Comparison of ENCODE assay signal across 8 mouse cellular contexts in genomic region chr8:70606780-70607602, GRCm38 (mm10). TPM values are rescaled to one million over a fixed set of nuclear protein-coding genes. Genes with fewer than 3 reads are reported as not detected.
A peak's percentile ranks its signal among the peaks of the same experiment; 100 is the strongest.
DNase-seq lines count a peak whose midpoint lies in the region; ATAC-seq lines count a peak whose summit lies in the region.

No protein-coding gene starts in this region.

- peaks cover 24% of the 10 kb centered on the region for H3K4me1 ChIP-seq in heart, embryonic 11.5 days (ENCODE audit: control insufficient read depth, insufficient read depth, low read length)
- peaks cover 43% of the 10 kb centered on the region for H3K4me1 ChIP-seq in hindbrain, embryonic 14.5 days (replicated peaks; ENCODE audit: control insufficient read depth, insufficient read depth, low read length)
- peaks cover 55% of the 10 kb centered on the region for H3K4me1 ChIP-seq in liver, embryonic 16.5 days (ENCODE audit: control insufficient read depth, low read depth, low read length)

- WGBS in heart, embryonic 11.5 days (ENCODE audit: insufficient replicate concordance), result 60% methylated on average over 18 of the region's 18 CpGs
- 65% methylated on average over 18 of the region's 18 CpGs for WGBS in hindbrain, embryonic 14.5 days
- WGBS in liver, embryonic 16.5 days (ENCODE audit: insufficient replicate concordance), result 54% methylated on average over 18 of the region's 18 CpGs

- H3K4me3 ChIP-seq in heart, embryonic 11.5 days (ENCODE audit: low read depth, low read length), result peak overlapping the region; percentile 78
- peak overlapping the region; percentile 88 for H3K4me3 ChIP-seq in hindbrain, embryonic 14.5 days (replicated peaks; ENCODE audit: low read length)
- peak overlapping the region; percentile 76 for H3K4me3 ChIP-seq in liver, embryonic 16.5 days (ENCODE audit: low read depth, low read length)

- peak overlapping the region; percentile 94 for H3K9ac ChIP-seq in heart, embryonic 11.5 days (ENCODE audit: low read depth, low read length)
- H3K9ac ChIP-seq in hindbrain, embryonic 14.5 days, result peak overlapping the region; percentile 96
- peak overlapping the region; percentile 81 for H3K9ac ChIP-seq in liver, embryonic 16.5 days (ENCODE audit: low read depth, low read length)

- no peak for DNase-seq in heart, adult 9 months (ENCODE audit: low spot score in 2 of 2)
- DNase-seq in brain, adult 2 months (ENCODE audit: low read depth, low spot score), result peak; percentile 27
- no peak for DNase-seq in hindbrain, embryonic 14.5 days (ENCODE audit: low spot score)
- no peak for DNase-seq in layer of hippocampus, adult 8-10 months (ENCODE audit: low spot score in 2 of 2)
- DNase-seq in adrenal gland, postnatal 25 days, result no peak
- DNase-seq in urinary bladder, adult 2 months (ENCODE audit: low spot score), result no peak

- peak overlapping the region; percentile 100 for H3K4me2 ChIP-seq in heart, embryonic 11.5 days
- H3K4me2 ChIP-seq in hindbrain, embryonic 14.5 days (replicated peaks), result peak overlapping the region; percentile 92
- peak overlapping the region; percentile 93 for H3K4me2 ChIP-seq in liver, embryonic 16.5 days (ENCODE audit: low read depth, low read length)

- ATAC-seq in heart, embryonic 11.5 days (replicated peaks; ENCODE audit: insufficient number of reproducible peaks, low FRiP score, low TSS enrichment), result no peak
- ATAC-seq in hindbrain, embryonic 14.5 days (ENCODE audit: low FRiP score), result no peak
- ATAC-seq in liver, embryonic 16.5 days (ENCODE audit: low read depth), result no peak

- 0 out of 2 replicates have a peak, but pooled peaks cover 2% of the 10 kb centered on the region for H3K9me3 ChIP-seq in heart, embryonic 11.5 days (replicated peaks; ENCODE audit: control insufficient read depth, low read length)
- no peaks in the 10 kb centered on the region for H3K9me3 ChIP-seq in hindbrain, embryonic 14.5 days (ENCODE audit: control insufficient read depth, low read length)
- no peaks in the 10 kb centered on the region for H3K9me3 ChIP-seq in liver, embryonic 16.5 days (replicated peaks; ENCODE audit: control insufficient read depth, low read length)

- H3K36me3 ChIP-seq in heart, embryonic 11.5 days (ENCODE audit: control insufficient read depth, insufficient read depth, low read length), result no peaks in the 10 kb centered on the region; the same call in 1 of the 2 replicates
- H3K36me3 ChIP-seq in hindbrain, embryonic 14.5 days (replicated peaks; ENCODE audit: control insufficient read depth, insufficient read depth), result peaks cover 5% of the 10 kb centered on the region; the same call in 1 of the 2 replicates
- H3K36me3 ChIP-seq in liver, embryonic 16.5 days (ENCODE audit: control insufficient read depth, insufficient read depth), result no peaks in the 10 kb centered on the region

- no peaks in the 10 kb centered on the region for H3K27me3 ChIP-seq in heart, embryonic 11.5 days (ENCODE audit: control insufficient read depth, insufficient read depth, low read length)
- no peaks in the 10 kb centered on the region for H3K27me3 ChIP-seq in hindbrain, embryonic 14.5 days (ENCODE audit: control insufficient read depth, insufficient read depth, low read length)
- peaks cover 12% of the 10 kb centered on the region for H3K27me3 ChIP-seq in liver, embryonic 16.5 days (ENCODE audit: control insufficient read depth, insufficient read depth, low read depth, low read length)

- no peak overlapping the region for H3K27ac ChIP-seq in heart, embryonic 11.5 days (ENCODE audit: low read depth, low read length)
- H3K27ac ChIP-seq in hindbrain, embryonic 14.5 days, result no peak overlapping the region
- H3K27ac ChIP-seq in liver, embryonic 16.5 days (ENCODE audit: low read length), result no peak overlapping the region

RNA-seq across cellular contexts. Expression of gene Ssbp4, which starts 1.7 kb away (rescaled TPM):
- polyA plus RNA-seq in heart, embryonic 11.5 days (2014; fragmentation: Nextera tagmentation; extraction: Ambion mirVana), result 72.5 and 78.9 TPM in 2 replicates
- 165 and 173 TPM in 2 replicates for polyA plus RNA-seq in hindbrain, embryonic 14.5 days (2014; fragmentation: Nextera tagmentation; extraction: Ambion mirVana)
- 25.1 and 32.3 TPM in 2 replicates for polyA plus RNA-seq in liver, embryonic 16.5 days (2015; fragmentation: Nextera tagmentation; extraction: Ambion mirVana)
- total RNA-seq in layer of hippocampus, adult 8-10 months (2022), result 100 to 1,000 TPM; 196 to 262 (median 224) TPM
- 82.0 and 88.2 TPM in 2 replicates for total RNA-seq in adrenal gland, postnatal 25 days (2021)
- 73.5 and 74.6 TPM in 2 replicates for polyA plus RNA-seq in urinary bladder, adult 2 months (2012; rRNA removed)

RNA-seq across cellular contexts. Expression of gene Lrrc25, which starts 9.0 kb away (rescaled TPM):
- polyA plus RNA-seq in heart, embryonic 11.5 days (2014; fragmentation: Nextera tagmentation; extraction: Ambion mirVana), result 0.19 and 0.59 TPM in 2 replicates
- polyA plus RNA-seq in hindbrain, embryonic 14.5 days (2014; fragmentation: Nextera tagmentation; extraction: Ambion mirVana), result 0.98 and 1.6 TPM in 2 replicates
- polyA plus RNA-seq in liver, embryonic 16.5 days (2015; fragmentation: Nextera tagmentation; extraction: Ambion mirVana), result 7.5 and 9.0 TPM in 2 replicates
- 1 to 10 TPM in 2 of 4 experiments, under 1 TPM in 2; 0.24 to 1.6 (median 1.1) TPM for total RNA-seq in layer of hippocampus, adult 8-10 months (2022)
- 1.0 and 2.2 TPM in 2 replicates for total RNA-seq in adrenal gland, postnatal 25 days (2021)
- polyA plus RNA-seq in urinary bladder, adult 2 months (2012; rRNA removed), result 5.2 and 6.2 TPM in 2 replicates

RNA-seq across cellular contexts. Expression of gene Isyna1, which starts 12.8 kb away (rescaled TPM):
- 86.0 and 95.3 TPM in 2 replicates for polyA plus RNA-seq in heart, embryonic 11.5 days (2014; fragmentation: Nextera tagmentation; extraction: Ambion mirVana)
- polyA plus RNA-seq in hindbrain, embryonic 14.5 days (2014; fragmentation: Nextera tagmentation; extraction: Ambion mirVana), result 86.8 and 96.6 TPM in 2 replicates
- 35.0 and 38.0 TPM in 2 replicates for polyA plus RNA-seq in liver, embryonic 16.5 days (2015; fragmentation: Nextera tagmentation; extraction: Ambion mirVana)
- total RNA-seq in layer of hippocampus, adult 8-10 months (2022), result 10 to 100 TPM; 42.8 to 55.9 (median 51.8) TPM
- total RNA-seq in adrenal gland, postnatal 25 days (2021), result 89.7 and 101 TPM in 2 replicates
- polyA plus RNA-seq in urinary bladder, adult 2 months (2012; rRNA removed), result 37.9 and 49.6 TPM in 2 replicates

RNA-seq across cellular contexts. Expression of gene Gdf15, which starts 25.3 kb away (rescaled TPM):
- polyA plus RNA-seq in heart, embryonic 11.5 days (2014; fragmentation: Nextera tagmentation; extraction: Ambion mirVana), result 0.26 and 0.37 TPM in 2 replicates
- polyA plus RNA-seq in hindbrain, embryonic 14.5 days (2014; fragmentation: Nextera tagmentation; extraction: Ambion mirVana), result 0.14 and 0.28 TPM in 2 replicates
- polyA plus RNA-seq in liver, embryonic 16.5 days (2015; fragmentation: Nextera tagmentation; extraction: Ambion mirVana), result 2.7 and 3.1 TPM in 2 replicates
- total RNA-seq in layer of hippocampus, adult 8-10 months (2022), result not detected
- total RNA-seq in adrenal gland, postnatal 25 days (2021), result 2.2 and 5.7 TPM in 2 replicates
- polyA plus RNA-seq in urinary bladder, adult 2 months (2012; rRNA removed), result 0.84 and 1.1 TPM in 2 replicates

RNA-seq across cellular contexts. Expression of gene Pgpep1, which starts 53.2 kb away (rescaled TPM):
- 38.9 and 41.6 TPM in 2 replicates for polyA plus RNA-seq in heart, embryonic 11.5 days (2014; fragmentation: Nextera tagmentation; extraction: Ambion mirVana)
- polyA plus RNA-seq in hindbrain, embryonic 14.5 days (2014; fragmentation: Nextera tagmentation; extraction: Ambion mirVana), result 74.0 and 89.3 TPM in 2 replicates
- polyA plus RNA-seq in liver, embryonic 16.5 days (2015; fragmentation: Nextera tagmentation; extraction: Ambion mirVana), result 18.9 and 20.5 TPM in 2 replicates
- total RNA-seq in layer of hippocampus, adult 8-10 months (2022), result 10 to 100 TPM; 19.8 to 34.7 (median 23.3) TPM
- total RNA-seq in adrenal gland, postnatal 25 days (2021), result 98.1 and 129 TPM in 2 replicates
- 19.2 and 20.6 TPM in 2 replicates for polyA plus RNA-seq in urinary bladder, adult 2 months (2012; rRNA removed)
